Mouse (Mus musculus) erythroblast, embryonic 14.5 days (primary cell): ENCODE measurements around the gene C2cd2.

ENCODE experiments used
- GATA1 ChIP-seq: IDR thresholded peaks from 2 replicates; pipeline ENCODE4 v1.6.1; 2012; ENCODE audit warnings: low read length, inconsistent platforms, mixed read lengths
- TAL1 ChIP-seq: IDR thresholded peaks from 3 replicates; pipeline ENCODE4 v1.6.1; 2012; ENCODE audit warnings: low read length, inconsistent platforms, mixed read lengths

DNA sequence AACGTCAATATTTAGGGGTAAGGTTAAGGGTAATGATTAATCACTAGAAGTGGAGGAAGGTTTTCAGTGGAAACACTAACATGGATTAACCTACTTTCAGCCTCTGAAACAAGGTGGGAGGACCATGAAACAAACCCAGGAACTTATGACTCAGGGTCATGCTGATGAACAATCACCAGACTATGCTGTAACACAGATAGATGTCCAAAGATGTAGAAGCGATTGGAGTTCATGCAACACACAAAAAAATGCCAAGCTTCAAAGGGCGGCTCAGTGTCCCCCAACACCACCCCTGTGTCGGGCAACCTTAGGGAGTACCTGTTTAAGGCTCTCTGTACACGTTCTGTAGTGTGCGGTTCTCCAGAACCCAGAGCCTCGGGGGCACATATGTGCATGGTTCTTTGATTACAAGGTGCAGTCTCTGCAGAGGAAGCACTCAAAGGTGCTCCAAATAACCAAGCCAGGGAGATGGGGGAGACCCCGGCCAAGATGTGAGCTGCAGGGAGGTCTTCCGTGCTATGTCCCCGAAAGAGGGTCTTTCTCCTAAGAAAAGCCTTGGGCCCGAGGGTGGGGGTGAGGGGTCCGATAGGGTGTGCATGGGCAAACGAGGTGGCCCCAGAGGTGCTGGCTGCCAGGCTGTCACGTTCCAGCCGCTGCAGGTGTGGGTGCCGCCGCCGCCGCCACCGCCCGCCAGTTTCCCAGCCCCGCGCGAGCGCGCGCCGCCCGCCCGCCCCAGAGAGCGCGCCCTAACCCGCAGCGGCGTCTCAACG lies 832 bp downstream of the C2cd2 start:
- no peak for TF ChIP-seq GATA1
- no peak for TF ChIP-seq TAL1
